Mouse (Mus musculus) thymus, adult 2 months (tissue): Measurements from ENCODE around the gene Evi5.

Experiments used
- CTCF ChIP-seq: fragments of 200-500 bp; IDR thresholded peaks from 2 replicates; pipeline ENCODE4 v1.5.1; 2012; ENCODE audit warnings: mild to moderate bottlenecking, control low read depth, low read length, moderate library complexity, borderline replicate concordance; ENCODE audit not compliant: control insufficient read depth, poor library complexity, insufficient read depth; ENCODE audit errors: extremely low read depth
- POLR2A ChIP-seq: fragments of 200-500 bp; IDR thresholded peaks from 2 replicates; pipeline ENCODE4 v1.6.1; 2012; ENCODE audit warnings: mild to moderate bottlenecking, low read length, control low read depth, moderate library complexity; ENCODE audit not compliant: control insufficient read depth, poor library complexity, insufficient read depth; ENCODE audit errors: extremely low read depth

- TF ChIP-seq CTCF (no peak), POLR2A (no peak)
Observed at GRCm38 (mm10) chr5:107896265-107896664, 21.4 kb upstream of the Evi5 start.
